Mouse (Mus musculus): ENCODE data around the gene Xkr7. TPM values are rescaled to one million over a fixed set of nuclear protein-coding genes. Genes with fewer than 3 reads are reported as not detected.

The Xkr7 gene
- polyA plus RNA-seq, 1 experiment, result 0.14 TPM

- no peak for DNase-seq (ENCODE audit: low read depth, low spot score)
- WGBS, result 38% methylated on average over 12 of the region's 12 CpGs
Measured at GRCm38 (mm10) chr2:153065747-153066508, 34.3 kb downstream of the Xkr7 start, which contains the start of gene Ccm2l. Ccm2l (plus strand) TSS chr2:153065955.

GRCm38 (mm10) chr2:153066991-153067390, 35.3 kb downstream of the Xkr7 start:
- DNase-seq (ENCODE audit: low read depth, low spot score), result no peak
- WGBS, result 60% methylated on average over 6 of the region's 6 CpGs

GRCm38 (mm10) chr2:153070762-153071490, 39.3 kb downstream of the Xkr7 start:
- WGBS, result 13% methylated on average over 23 of the region's 23 CpGs
- DNase-seq (ENCODE audit: low read depth, low spot score), result no peak

- 25% methylated on average over 67 of the region's 67 CpGs for WGBS
- DNase-seq (ENCODE audit: low read depth, low spot score), result no peak
Measured at GRCm38 (mm10) chr2:153071491-153072184, 40.0 kb downstream of the Xkr7 start.

- WGBS, result 88% methylated on average over 10 of the region's 10 CpGs
- no peak for DNase-seq (ENCODE audit: low read depth, low spot score)
Measured at GRCm38 (mm10) chr2:153074651-153075050, 43.0 kb downstream of the Xkr7 start.

- DNase-seq (ENCODE audit: low read depth, low spot score), result no peak
- WGBS, result 51% methylated on average over 2 of the region's 2 CpGs
Measured at GRCm38 (mm10) chr2:153075961-153076360, 44.3 kb downstream of the Xkr7 start.

GRCm38 (mm10) chr2:153080841-153081523, 49.3 kb downstream of the Xkr7 start:
- WGBS, result 39% methylated on average over 32 of the region's 32 CpGs
- DNase-seq (ENCODE audit: low read depth, low spot score), result peak; percentile 90

- 58% methylated on average over 6 of the region's 6 CpGs for WGBS
- DNase-seq (ENCODE audit: low read depth, low spot score), result no peak
Measured at GRCm38 (mm10) chr2:153081866-153082265, 50.2 kb downstream of the Xkr7 start.

GRCm38 (mm10) chr2:153083275-153083674, 51.6 kb downstream of the Xkr7 start:
- WGBS, result 59% methylated on average over 8 of the region's 8 CpGs

GRCm38 (mm10) chr2:153083824-153084223, 52.2 kb downstream of the Xkr7 start:
- 81% methylated on average over 4 of the region's 4 CpGs for WGBS
- no peak for DNase-seq (ENCODE audit: low read depth, low spot score)

More at GRCm38 (mm10) chr2:153083275-153083674, 51.6 kb downstream of the Xkr7 start:
- no peak for DNase-seq (ENCODE audit: low read depth, low spot score)

- no peak for DNase-seq (ENCODE audit: low read depth, low spot score)
- 40% methylated on average over 7 of the region's 7 CpGs for WGBS
Measured at GRCm38 (mm10) chr2:153084261-153084976, 52.8 kb downstream of the Xkr7 start.

- no peak for DNase-seq (ENCODE audit: low read depth, low spot score)
- 53% methylated on average over 6 of the region's 6 CpGs for WGBS
Measured at GRCm38 (mm10) chr2:153085556-153085955, 53.9 kb downstream of the Xkr7 start.

GRCm38 (mm10) chr2:153086166-153086565, 54.5 kb downstream of the Xkr7 start:
- 87% methylated on average over 4 of the region's 4 CpGs for WGBS
- no peak for DNase-seq (ENCODE audit: low read depth, low spot score)

- WGBS, result 88% methylated on average over 10 of the region's 10 CpGs
- DNase-seq (ENCODE audit: low read depth, low spot score), result no peak
Measured at GRCm38 (mm10) chr2:153087091-153087490, 55.4 kb downstream of the Xkr7 start.

GRCm38 (mm10) chr2:153089316-153089715, 57.7 kb downstream of the Xkr7 start:
- WGBS, result 46% methylated on average over 2 of the region's 2 CpGs
- no peak for DNase-seq (ENCODE audit: low read depth, low spot score)

- WGBS, result 30% methylated on average over 10 of the region's 10 CpGs
- DNase-seq (ENCODE audit: low read depth, low spot score), result no peak
Measured at GRCm38 (mm10) chr2:153090551-153091165, 59.0 kb downstream of the Xkr7 start.

Data from large intestine, adult 2 months (tissue).